Mouse (Mus musculus) right cerebral cortex, postnatal 10 days (tissue): ENCODE data around the gene Gm6525.

Source experiments
- DNase-seq, 2 experiments: peaks; one replicate each; pipeline ENCODE4 v3.0.0; 2021; ENCODE audit warnings: low spot score in 2 of 2

The Gm6525 gene

DNA sequence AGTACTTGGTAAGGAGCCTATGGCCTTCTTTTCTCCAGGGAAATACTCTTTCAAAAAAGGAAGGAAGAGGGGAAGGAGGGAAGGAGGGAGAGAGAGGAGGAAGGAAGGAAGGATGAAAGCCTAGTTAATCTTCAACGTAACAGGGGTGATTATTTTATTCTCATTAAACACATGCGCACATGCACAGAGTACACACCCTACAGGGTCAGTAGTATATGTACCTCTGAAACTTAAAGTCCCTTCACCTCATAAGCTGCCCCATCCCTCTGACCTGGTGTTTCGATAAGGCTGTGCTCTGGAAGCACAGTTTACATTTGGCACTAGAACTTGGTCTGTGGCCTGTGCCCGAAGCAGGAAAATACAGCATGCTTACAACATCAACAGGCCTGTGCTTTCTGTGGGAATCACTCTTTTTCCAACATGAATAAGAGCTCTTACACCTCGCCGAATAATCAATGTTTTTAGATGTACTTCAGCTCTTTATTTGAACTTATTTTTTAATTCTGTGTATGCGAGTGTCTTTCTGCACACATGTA lies 37.5 kb downstream of the Gm6525 start:
- DNase-seq = no peak

DNA sequence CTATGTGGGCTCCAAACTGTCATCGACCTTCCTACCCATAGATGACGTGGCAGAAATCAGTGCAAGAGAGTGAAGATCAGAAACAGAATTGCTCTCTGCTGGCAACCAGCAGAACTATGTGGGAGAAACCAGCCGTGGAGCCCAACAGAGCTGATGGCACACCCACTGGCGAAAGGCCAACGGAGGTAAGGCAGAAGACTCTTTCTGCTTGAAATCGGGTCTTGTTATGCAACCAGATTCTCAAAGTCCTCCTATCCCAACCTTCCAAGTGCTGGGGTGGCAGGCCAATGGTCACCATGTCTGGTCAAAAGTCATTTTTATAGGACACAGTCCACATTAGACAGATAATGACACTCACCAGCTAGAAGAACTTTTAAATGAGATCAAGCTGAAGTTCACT lies 40.6 kb downstream of the Gm6525 start:
- DNase-seq = peak; percentile 60 to 62

DNA sequence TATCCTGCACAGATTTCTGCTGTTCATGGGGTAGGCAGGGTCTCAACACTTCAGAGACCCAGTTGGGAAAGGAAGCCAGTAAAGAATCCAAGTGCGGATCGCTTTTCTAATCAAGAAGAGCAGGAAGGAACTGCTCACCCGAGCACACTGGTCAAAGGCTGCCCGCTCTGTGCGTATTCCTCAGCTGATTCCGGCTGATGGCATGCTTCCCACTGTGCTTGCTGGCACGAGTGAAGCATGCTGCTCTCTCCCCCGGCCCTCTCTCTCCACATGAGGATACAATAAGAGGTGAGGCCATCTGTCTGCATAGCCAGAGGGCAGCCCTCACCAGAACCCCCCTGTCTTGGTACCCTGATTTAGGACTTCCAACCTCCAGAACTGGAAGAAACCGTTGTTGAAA lies 41.3 kb downstream of the Gm6525 start:
- DNase-seq = peak; percentile 63 to 70

DNA sequence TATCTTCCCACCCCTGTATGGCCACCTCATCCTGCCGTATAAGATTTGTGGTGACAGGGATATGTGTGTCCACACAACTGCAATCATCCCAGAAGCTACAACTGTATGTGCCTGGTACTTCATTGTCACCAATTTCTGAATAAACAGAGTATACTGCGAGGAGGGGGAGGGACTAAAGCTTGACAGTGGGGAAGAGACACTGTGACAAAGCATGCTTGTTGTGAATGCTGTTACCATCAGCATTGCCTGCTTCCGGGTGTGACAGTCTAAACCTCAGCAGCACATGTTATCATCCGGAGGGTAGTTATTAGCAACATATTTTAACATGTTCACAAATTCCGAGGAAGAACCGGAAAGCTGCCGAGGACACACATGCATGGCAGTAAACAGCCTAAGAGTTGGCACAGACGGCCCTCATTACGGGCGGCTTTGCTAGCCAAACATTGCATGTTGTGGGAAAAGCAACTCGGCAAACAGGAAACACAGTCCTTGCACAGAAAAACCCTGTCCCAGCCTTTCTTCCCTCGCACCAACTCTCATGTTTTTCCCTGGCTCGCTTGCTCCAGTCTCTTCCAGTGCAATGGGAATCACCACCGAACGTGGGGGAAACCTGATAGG lies 41.9 kb downstream of the Gm6525 start:
- DNase-seq = peak in 1 of 2 experiments; percentile 36

DNA sequence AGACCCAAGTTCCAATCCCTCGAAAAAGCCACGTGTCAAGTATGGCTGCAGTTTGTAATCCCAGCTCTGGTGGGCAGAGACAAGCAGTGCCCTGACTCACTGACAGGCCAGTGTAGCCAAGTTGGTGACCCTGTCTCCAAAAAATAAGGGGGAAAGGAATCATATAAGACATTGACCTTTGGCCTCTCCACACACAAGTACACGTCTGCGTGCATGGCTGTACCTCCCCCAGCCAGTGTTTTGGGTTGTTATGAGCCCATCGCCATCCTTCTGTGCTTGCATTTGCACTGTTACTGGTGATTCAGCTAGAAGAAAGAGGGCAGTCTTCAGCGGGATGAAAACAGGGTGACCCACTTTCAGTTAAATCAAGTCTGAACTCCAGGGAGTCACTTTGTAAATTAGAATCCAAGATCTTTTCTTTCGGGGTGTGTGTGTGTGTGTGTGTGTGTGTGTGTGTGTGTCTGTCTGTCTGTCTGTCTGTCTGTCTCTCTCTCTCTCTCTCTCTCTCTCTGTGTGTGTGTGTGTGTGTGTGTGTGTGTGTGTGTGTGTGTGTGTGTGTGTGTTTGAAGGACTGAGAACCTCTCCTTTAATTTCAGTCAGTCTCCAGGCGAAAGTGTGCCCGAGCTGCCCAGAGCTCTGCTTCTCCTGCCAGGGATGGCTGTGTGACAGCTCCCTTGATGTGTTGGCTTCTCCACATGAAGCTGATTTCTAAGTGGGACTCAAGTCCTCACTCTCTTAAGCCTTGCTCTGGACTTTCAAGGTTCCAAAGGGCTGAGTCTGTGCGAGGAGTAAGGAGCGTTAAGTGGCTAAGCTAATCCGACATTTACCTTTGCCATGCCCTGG lies 43.4 kb downstream of the Gm6525 start:
- peak; percentile 56 to 66 for DNase-seq

DNA sequence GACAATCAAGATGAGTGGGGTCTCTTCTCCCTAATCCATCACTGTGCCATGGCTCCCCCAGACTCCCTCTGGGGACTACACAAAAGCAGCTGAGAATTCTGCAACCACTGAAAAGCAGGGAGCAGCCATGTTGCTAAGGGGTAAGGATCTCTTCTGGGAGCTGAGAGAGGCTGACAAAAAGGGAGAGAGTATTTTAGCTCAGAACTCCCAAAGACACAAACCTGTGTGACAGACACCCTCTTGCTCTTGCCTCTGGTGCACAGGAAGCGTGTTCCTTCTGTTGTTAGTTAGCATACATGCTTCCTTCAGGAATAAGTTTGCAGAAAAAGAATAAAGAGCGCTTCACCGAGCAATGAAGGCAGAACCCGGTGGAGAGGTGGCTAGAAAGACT lies 44.1 kb downstream of the Gm6525 start:
- DNase-seq = no peak

DNA sequence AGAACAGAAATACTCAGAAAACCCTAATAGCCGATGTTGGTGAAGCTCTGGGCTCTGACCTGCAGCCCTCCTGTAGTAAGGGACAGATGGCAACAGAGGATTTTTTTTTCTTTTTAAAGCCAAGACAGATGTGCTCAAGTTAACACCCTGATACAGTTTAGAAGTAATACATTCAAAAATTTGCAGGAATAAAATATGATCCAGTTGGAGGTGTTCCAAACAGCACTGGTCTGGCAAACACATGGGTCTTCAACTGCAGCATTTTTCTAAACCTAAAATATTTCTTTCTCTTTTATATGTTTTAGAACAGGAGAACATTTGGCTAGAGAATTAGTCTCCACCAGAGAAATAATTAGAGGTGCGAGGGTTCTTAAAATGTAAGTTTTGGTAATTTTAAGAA lies 44.6 kb downstream of the Gm6525 start:
- DNase-seq = no peak

DNA sequence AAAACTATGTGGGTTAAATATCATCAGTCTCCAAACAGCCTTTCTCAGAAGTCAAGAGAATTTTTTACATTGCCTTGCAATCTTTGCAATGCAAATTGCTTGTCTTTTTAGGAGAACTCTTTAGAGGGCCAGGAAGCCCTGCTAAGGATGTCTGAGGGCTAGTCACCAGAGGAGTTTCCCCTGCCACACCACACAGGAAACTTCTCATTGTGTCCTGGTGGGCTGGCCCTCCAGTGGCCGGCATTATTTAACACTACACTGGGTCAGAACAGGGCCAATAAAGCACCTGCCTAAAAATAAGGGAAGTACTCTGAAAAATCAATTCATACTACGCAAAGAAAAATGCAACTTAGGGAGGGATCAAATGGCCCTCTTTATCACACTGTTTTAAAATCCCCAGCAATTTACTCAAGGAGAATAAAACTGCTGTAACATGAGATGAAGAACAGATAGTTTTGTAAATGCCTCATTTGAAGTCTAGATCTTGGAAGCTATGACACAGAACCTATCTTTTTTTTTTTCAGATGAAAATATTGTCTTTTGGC lies 45.3 kb downstream of the Gm6525 start:
- DNase-seq = no peak

DNA sequence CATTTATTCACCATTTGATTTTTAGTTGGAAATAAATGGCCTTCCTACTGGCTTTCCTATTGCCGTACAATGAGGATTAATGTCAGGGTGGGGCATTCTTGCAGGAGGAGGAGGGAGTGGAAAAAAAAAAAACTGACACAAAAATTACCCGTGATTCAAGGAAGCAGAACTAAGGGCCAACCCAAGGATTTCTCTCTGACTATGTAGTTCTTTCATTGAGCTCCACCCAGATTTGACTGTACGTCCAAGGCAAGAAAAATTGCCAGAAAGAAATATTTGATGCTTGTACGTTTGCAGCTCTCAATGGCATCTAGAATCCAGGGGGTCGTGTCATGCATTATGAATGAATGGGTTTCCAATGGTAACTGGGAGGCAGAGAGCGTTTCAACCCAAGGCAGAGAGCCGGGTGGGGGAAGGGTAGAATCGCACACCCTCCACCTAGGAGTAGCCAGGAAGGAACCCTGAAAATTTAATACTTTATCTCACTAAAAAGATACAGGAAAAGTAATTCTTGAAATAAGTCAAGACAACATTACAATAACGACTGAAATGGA lies 45.9 kb downstream of the Gm6525 start:
- peak; percentile 74 to 75 for DNase-seq

DNA sequence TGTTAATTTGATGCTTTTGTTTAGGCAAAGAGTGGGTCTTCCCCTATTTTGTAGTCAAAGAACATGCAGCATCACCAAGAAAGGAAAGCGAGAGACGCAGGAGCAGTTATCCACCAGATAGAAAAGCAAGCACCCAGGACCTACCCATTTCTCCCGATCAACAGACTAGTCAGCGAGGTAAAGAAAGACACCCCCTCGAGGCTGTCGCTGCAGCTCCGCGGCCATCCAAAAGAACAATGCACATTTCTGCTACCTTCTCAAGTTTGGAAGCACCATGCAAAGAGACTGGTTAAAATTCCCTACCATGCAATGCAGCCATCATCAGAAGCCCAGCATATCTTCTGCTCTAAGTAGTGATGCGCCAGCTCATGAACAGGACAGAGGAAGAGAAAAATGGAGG lies 46.4 kb downstream of the Gm6525 start:
- no peak for DNase-seq

DNA sequence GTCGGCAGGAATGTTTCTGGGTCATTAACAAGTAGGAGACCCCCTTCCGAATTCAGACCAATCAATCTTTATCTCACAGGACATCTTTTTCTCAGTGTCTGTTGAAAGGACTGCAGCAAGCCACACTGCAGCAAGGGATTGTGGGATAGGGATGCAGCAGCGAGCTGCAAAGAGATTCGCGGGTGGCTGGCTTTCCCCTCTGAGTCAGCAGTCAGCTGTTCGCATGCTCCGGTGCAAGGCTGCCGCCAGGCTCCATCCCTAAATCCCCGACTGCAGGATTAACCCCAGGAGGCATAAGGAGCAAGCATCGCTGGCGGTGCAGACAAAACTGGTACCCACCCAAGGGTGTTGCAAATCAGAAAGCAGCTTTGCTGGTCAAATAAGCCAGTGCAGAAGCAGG lies 46.8 kb downstream of the Gm6525 start:
- peak; percentile 89 to 93 for DNase-seq
